Mouse (Mus musculus) spleen, adult 2 months (tissue): ENCODE data around the gene Tmem223.

Experiments
- CTCF ChIP-seq: fragments of 200-500 bp; IDR thresholded peaks from 2 replicates; pipeline ENCODE4 v1.5.1; 2011; ENCODE audit warnings: mild to moderate bottlenecking, inconsistent platforms; ENCODE audit not compliant: insufficient read depth, insufficient read length, insufficient replicate concordance; ENCODE audit errors: extremely low read depth
- POLR2A ChIP-seq: fragments of 200-500 bp; IDR thresholded peaks from 2 replicates; pipeline ENCODE4 v1.6.1; 2011; ENCODE audit warnings: low read depth, low read length, inconsistent platforms

DNA sequence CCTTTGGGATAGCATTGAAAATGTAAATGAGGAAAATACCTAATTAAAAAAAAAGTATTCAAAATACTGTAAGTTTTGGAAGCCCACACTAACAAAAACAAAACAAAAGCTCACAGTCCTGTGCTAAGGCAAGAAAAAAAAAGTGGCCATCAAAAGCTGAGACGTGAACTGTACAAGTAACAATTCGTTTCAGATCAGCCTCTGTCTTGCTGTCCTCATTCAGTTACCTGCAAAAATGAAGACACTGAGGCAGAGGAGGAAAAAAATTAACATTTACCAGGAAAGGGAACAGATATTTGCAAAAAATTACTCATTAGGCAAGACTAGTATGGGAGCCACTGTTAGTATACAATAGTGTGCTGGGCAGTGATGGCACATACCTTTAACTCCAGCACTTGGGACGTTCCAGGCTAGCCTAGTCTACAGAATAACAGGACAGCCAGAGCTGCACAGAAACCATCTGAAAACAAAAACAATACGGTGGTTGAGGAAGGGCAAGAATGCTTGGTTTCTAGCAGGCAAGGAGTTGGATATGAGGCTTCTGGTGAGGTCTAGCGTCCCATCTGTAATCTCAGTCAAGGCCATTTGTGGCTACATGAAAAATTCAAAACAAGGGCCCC lies 43.2 kb upstream of the Tmem223 start:
- TF ChIP-seq POLR2A (no peak), CTCF (no peak)
